Mouse (Mus musculus): Measurements from ENCODE around the gene Tysnd1. TPM values are rescaled to one million over a fixed set of nuclear protein-coding genes. Genes with fewer than 3 reads are reported as not detected.

Tysnd1 gene
- 21.0 TPM for total RNA-seq (2023)

DNA sequence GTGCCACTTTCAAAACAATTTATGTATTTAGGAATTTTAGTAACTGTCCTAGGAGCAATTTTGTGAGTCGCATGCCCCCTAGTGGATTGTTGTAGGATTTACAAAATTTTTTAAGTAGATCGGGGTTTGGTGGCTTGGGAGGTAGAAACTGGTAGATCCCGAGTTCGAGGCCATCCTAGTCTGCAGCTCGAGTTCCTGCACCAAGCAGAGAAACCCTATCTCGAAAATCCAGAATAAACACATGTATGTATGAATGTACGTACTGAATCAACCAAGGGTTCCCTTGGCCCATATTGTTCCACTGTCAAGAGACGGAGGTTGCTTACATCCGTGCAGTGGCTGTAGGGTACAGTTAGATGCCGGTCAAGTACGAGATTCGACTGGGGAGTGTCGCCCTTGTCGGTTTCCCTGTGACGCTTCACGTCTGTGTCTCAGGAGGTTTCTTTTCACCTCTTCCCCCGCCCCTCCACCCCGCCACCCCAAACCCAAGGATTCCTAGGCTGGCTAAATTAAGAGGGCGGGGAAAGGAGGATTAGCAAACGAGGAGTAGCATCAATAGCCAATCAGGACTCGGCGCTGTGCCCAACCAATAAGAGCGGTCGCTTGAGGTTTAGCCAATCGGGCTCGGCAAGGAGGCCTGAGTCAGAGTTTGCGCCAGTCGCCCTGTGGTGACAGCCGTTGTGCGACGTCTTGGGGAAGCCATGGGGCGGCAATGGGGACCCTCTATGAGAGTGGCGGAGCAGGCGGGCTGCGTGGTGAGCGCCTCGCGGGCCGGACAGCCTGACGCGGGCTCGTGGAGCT is at the start of gene Tysnd1:
Gene Tysnd1, plus strand, starts transcription at position 645 of the 801 bp plus-strand sequence.

DNA sequence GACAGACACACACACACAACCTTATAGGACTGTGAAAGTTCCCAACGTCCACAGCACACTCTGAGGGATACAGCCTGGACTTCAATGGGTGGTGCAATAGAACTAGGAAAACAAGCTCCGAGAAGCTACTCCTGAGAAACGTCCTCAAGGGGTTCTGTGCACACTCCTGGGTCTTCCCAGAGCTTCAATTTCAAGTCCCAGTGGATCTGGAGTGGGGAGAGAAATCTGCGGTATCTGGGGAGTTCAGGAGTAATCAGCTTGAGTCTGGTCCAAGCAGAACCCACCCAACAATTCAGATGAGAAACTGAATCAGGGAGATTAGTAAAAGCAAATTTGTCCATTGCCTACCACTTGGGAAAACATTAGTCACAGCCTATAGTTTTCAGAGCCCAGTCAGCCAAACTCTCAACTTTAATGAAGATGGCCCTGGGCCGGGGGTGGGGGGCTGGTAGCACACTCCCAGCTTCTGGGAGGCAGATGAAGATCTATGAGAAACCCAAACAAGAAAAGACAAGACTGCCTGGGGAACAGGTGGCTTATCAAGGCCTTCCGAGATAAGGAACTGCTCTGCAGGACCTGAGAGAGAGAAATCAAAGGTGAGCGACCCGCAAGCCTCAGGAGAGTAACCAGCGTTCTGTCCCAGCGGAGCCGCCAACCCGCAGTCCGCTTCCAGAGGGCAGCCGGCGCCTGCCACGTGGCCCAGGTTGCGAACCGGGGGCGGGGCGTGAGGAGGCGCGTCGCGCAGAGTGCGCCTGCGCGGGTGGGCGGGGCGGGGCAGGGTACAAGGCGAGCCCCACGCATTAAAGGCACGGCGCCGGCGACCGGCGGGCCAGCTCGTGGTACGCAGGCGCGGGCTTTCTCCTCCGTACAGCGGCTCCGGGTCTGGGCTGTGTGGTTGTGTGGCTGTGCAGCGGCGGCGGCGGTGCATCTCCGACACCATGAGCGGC is 47.3 kb upstream of the Tysnd1 start, which contains the start of gene Ppa1:
Gene Ppa1, plus strand, starts transcription at position 763 of the 947 bp plus-strand sequence.

DNA sequence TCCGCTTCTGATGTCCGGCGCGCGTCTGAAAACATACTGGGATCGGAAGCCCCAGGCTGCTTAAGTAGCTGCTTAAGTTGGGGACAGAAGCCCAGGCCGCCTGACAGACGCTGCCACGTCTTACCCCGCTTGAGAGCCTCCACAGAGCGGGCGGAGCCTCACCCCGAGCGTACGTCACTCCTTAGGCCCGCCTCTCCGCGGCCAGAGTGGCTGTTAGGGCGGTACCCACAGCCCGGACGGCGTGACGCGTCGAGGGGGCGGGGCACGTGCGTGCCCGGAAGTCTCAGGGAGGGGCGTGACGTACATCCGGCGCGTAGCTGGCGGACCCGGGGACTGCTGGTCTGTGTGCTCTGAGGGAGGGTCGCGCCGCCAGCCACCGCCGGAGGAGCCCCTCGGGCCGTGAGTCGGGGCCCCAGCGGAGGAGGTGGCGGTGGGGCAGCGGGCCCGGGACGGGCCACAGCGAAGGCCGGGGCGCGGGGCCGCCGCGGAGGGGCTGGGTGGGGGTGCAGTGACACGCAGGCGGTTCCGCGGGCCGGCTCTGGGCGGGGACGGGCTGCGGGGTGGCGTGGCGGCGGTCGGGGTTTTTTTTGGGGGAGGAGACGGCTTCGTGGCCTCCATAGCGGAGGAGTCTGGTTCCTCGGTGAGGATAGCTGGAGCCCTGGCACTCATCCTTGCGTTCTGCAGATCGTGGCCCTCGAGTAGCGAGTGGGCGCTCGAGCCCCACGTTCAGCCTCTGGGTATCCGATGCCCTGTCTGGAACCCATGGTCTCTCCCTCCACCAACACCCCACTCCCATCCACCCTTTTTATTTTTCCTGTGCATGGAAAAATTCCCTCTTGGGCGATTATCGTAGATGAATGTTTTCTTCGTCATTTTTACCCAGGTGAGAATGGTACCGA is 15.1 kb upstream of the Tysnd1 start, which contains the start of gene Sar1a:
Gene Sar1a, plus strand, starts transcription at position 285 of the 899 bp plus-strand sequence.

DNA sequence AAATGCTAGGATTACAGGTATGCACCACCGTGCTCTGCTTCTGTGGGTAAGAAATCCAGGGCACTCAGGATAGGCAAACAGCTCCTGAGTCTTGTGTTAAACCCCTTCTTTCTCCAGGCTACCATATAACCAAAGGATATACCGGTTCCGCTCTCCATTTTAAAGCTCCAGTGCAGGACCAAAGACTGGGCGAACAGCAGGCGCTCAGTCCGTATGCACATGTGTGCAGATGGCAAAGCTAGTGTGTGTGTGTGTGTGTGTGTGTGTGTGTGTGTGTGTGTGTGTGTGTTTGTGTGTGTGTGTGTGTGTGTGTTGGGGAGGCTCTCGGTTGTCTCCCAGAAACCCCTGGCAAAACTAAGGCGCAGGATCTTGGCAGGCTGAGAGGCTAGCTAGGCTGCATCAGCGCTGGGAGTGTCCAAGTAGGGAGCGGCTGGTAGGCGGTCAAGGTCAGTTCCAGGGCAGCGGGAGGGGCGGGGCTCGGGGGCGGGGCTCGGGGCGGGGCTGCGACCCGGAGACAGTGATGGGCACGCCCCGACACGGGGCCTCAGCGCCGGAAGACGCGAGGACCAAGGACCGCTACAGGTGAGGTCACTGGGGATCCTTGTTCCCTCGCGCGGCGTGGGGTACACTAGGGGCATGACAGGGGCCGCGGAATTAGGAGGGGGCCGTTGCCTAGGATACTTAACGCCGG is 19.6 kb downstream of the Tysnd1 start, which contains the start of gene Aifm2:
Gene Aifm2, plus strand, starts transcription at position 493 of the 691 bp plus-strand sequence.

Other genes starting within 250 kb of the Tysnd1 start
- 171 TPM for gene Eif4ebp2, start 242.9 kb upstream of the Tysnd1 start, total RNA-seq (2023)
- gene Lrrc20, start 219.7 kb upstream of the Tysnd1 start, total RNA-seq (2023) = 3.9 TPM
- gene Npffr1, start 100.0 kb upstream of the Tysnd1 start, total RNA-seq (2023) = not detected
- gene Ppa1, start 47.0 kb upstream of the Tysnd1 start, total RNA-seq (2023) = 28.2 TPM
- 204 TPM for gene Sar1a, start 15.2 kb upstream of the Tysnd1 start, total RNA-seq (2023)
- 1.5 TPM for gene Aifm2, start 19.7 kb downstream of the Tysnd1 start, total RNA-seq (2023)
- not detected for gene H2afy2, start 88.6 kb downstream of the Tysnd1 start, total RNA-seq (2023)

Data from CD4-positive naive resting alpha-beta T cell, adult 76 days (primary cell).